Mouse (Mus musculus) embryonic fibroblast, embryonic 13.5 days (primary cell): Measurements from ENCODE around the gene Gm11634. TPM values are rescaled to one million over a fixed set of nuclear protein-coding genes. Genes with fewer than 3 reads are reported as not detected.
A peak's percentile ranks its signal among the peaks of the same experiment; 100 is the strongest.

ENCODE experiments used
- H3K27ac ChIP-seq: 2 replicates; pipeline ENCODE4 v1.5.1; 2012; ENCODE audit warnings: low read length, control low read depth, inconsistent platforms; ENCODE audit not compliant: insufficient read depth
- H3K4me1 ChIP-seq: 2 replicates; pipeline ENCODE4 v1.6.1; 2011; ENCODE audit warnings: low read length; ENCODE audit not compliant: control insufficient read depth, insufficient read depth
- H3K4me3 ChIP-seq: 2 replicates; pipeline ENCODE4 v1.5.1; 2011; ENCODE audit warnings: mild to moderate bottlenecking, control low read depth, low read length; ENCODE audit not compliant: insufficient read depth
- CTCF ChIP-seq: IDR thresholded peaks from 2 replicates; pipeline ENCODE4 v1.5.1; 2011; ENCODE audit warnings: mild to moderate bottlenecking, control low read depth, low read length, moderate library complexity, borderline replicate concordance; ENCODE audit not compliant: insufficient read depth
- POLR2A ChIP-seq: IDR thresholded peaks from 2 replicates; pipeline ENCODE4 v1.6.1; 2011; ENCODE audit warnings: low read depth, mild to moderate bottlenecking, control low read depth, low read length, moderate library complexity
- polyA plus RNA-seq: library from polyadenylated mRNA; stranded (reverse); fragments of >200 nt; gene quantifications from 2 replicates; pipeline ENCODE4 v1.2.4, GENCODE M21; 2011; ENCODE audit warnings: low read depth; ENCODE audit not compliant: missing spikeins, insufficient read length

The Gm11634 gene
- polyA plus RNA-seq, 1 experiment: not detected

- TF ChIP-seq POLR2A (no peak), CTCF (no peak)
- no peak overlapping the region for H3K4me3 ChIP-seq
- H3K27ac ChIP-seq: no peak overlapping the region
- H3K4me1 ChIP-seq: no peaks in the 10 kb centered on the region
Measured at GRCm38 (mm10) chr11:101568421-101568820, 30.6 kb downstream of the Gm11634 start.

DNA sequence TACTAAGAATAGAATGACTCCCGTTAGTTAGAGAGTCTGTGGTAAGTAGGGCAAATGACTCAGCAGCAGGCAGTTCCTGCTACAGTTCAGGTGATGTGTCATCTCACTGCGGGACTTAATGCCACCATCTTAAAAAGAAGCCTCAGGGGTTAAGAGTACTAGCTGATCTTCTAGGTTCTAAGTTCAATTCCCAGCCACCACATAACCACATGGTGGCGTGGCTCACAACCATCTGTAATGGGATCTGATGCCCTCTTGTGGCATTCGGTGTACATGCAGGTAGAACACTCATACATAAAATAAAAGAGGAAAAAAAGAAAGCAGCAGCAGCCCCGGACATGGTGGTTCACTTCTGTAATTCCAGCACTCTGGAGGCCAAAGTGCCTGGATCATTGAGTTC is 36.7 kb downstream of the Gm11634 start:
- Histone ChIP-seq H3K4me1 (no peaks in the 10 kb centered on the region), H3K4me3 (no peak overlapping the region), H3K27ac (no peak overlapping the region)
- TF ChIP-seq POLR2A (no peak), CTCF (peak; percentile 72; the same call in 1 of the 2 replicates)

- no peak for TF ChIP-seq CTCF
- no peak for TF ChIP-seq POLR2A
- Histone ChIP-seq H3K4me3 (no peak overlapping the region), H3K27ac (no peak overlapping the region), H3K4me1 (no peaks in the 10 kb centered on the region)
Measured at GRCm38 (mm10) chr11:101556954-101557353, 42.1 kb downstream of the Gm11634 start.

DNA sequence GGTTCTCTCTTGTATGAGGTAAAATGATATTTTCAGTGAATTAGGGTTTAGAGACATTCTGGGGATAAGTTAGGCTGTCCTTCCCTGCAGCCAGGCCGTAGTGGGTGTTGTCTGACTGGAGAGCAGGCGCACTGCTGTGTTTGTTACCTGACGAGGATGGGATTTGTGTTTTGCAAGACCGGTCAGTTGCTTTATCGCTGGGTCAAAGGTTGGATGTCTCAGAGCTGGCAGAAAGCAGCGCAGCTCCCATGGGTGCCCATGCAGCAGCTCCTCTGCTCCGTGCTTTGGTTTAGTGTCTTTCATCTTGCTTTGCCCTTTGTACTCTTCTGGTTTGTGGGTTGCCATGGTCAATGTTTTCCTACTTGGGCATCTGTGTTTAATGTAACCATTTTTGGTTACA is 42.5 kb downstream of the Gm11634 start:
- Histone ChIP-seq H3K4me3 (no peak overlapping the region), H3K27ac (no peak overlapping the region), H3K4me1 (no peaks in the 10 kb centered on the region)
- TF ChIP-seq CTCF: no peak
- no peak for TF ChIP-seq POLR2A

GRCm38 (mm10) chr11:101553354-101553930 is 45.6 kb downstream of the Gm11634 start:
- Histone ChIP-seq H3K27ac (peak overlapping the region; percentile 64), H3K4me3 (peak overlapping the region; percentile 88), H3K4me1 (no peaks in the 10 kb centered on the region; the same call in 1 of the 2 replicates)
- TF ChIP-seq POLR2A (no peak), CTCF (no peak)

DNA sequence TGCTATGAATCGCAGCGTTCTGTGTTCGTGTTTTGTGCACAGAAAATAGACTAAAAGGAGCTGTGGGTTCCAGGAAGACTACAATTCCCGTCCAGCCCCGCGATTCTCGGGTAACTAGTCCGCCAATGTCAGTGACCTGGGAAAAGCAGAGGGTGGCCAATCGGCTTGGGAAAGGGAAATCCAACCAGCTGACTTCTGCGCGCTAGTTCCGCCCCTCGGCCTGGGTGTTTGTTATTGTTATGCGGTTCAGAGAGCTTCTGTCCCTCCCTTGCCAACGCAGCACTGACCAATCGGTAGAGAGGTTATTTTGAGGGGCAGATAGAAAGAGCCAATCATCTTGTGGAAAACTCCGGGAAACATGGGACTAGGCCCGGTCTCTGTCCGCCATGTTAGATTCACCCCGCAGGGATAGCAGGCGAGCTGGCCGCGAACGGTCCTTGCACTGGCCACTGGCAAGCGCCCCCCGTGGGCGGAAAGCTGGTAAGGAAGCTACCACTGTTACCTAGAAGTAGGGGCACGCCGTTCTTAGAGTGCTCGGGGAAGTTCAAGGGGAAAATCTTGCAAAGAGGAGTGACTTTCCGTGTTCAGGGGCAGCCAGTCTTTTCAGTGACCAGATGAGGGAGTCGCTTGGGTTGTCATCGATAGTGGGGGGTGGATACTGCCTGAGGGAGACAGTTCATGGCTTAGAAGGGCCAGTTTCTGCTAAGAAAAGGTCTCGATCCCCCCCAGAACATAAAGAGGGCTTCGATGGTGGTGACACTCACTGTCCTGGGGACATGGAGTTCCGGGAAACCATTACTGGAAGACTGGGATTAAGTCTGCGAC is 46.4 kb downstream of the Gm11634 start:
- Histone ChIP-seq H3K27ac (peak overlapping the region; percentile 93), H3K4me1 (no peaks in the 10 kb centered on the region; the same call in 1 of the 2 replicates), H3K4me3 (peak overlapping the region; percentile 88)
- TF ChIP-seq POLR2A: peak; percentile 76
- TF ChIP-seq CTCF: no peak

GRCm38 (mm10) chr11:101551751-101552475 is 47.1 kb downstream of the Gm11634 start, which contains the start of the genes Brca1 and Nbr1:
Brca1 (minus strand) TSS chr11:101551955.
Nbr1 (plus strand) TSS chr11:101552149.
- H3K27ac ChIP-seq: peak within 1 kb of the TSS; percentile 93
- H3K4me3 ChIP-seq: peak within 1 kb of the TSS; percentile 88
- H3K4me1 ChIP-seq: no peaks in the 10 kb centered on the region; the same call in 1 of the 2 replicates
- TF ChIP-seq CTCF (no peak), POLR2A (peak; percentile 32)

DNA sequence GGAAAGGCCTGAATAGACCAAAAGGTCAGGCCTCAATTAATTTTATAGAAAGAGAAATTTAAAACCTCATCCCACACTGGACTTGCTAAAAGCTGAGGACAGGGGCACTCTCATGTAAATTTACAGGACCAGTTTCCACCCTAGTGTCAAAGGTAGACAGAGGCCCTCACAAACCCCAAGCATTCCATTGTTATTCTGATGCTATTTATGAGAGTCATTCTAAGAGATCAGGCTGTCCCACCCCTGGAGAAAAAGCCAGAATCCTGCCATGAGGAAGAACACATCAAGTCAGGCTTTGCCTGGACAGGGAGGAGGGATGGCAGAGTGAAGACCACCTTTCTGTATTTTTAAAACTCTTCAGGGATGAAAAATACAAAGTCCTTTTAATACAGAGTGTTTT is 50.5 kb downstream of the Gm11634 start:
- Histone ChIP-seq H3K27ac (no peak overlapping the region), H3K4me1 (no peaks in the 10 kb centered on the region; the same call in 1 of the 2 replicates), H3K4me3 (no peak overlapping the region)
- TF ChIP-seq CTCF: no peak
- TF ChIP-seq POLR2A: no peak

DNA sequence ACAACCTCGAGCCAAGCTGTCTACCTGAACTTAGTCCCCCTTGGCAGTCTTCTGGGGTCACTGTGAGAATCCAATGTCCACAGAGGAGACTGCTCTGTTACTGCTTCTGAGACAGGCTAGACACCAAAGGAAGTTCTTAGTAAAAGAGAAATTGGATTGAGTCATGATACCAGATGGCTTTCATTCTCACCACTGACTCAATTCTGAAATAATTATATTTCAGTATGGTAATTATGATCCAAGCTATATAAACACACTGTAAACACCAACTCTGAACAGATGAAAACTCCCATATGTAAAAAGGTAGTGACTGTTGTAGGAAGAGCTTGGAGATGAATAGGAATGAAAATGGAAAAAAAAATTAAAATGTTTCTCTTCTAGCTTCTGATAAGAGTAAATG is 54.9 kb downstream of the Gm11634 start:
- TF ChIP-seq POLR2A: no peak
- no peak for TF ChIP-seq CTCF
- Histone ChIP-seq H3K4me1 (peaks cover 2% of the 10 kb centered on the region; the same call in 1 of the 2 replicates), H3K4me3 (no peak overlapping the region), H3K27ac (no peak overlapping the region)

Other genes starting within 250 kb of the Gm11634 start
- not detected in 2 replicates for gene G6pc, start 231.7 kb downstream of the Gm11634 start, polyA plus RNA-seq
- gene Aarsd1, start 181.6 kb downstream of the Gm11634 start, polyA plus RNA-seq: 4.4 and 11.3 TPM in 2 replicates
- gene Gm27029, start 174.5 kb downstream of the Gm11634 start, polyA plus RNA-seq: 12.6 and 14.7 TPM in 2 replicates
- gene Rundc1, start 174.2 kb downstream of the Gm11634 start, polyA plus RNA-seq: 8.0 and 10.1 TPM in 2 replicates
- 14.6 and 27.7 TPM in 2 replicates for gene Ptges3l, start 173.9 kb downstream of the Gm11634 start, polyA plus RNA-seq
- gene Rpl27, start 157.0 kb downstream of the Gm11634 start, polyA plus RNA-seq: 668 and 702 TPM in 2 replicates
- 24.3 and 24.7 TPM in 2 replicates for gene Ifi35, start 150.8 kb downstream of the Gm11634 start, polyA plus RNA-seq
- gene Rnd2, start 134.3 kb downstream of the Gm11634 start, polyA plus RNA-seq: 9.5 and 11.2 TPM in 2 replicates
- gene Vat1, start 133.0 kb downstream of the Gm11634 start, polyA plus RNA-seq: 218 and 264 TPM in 2 replicates
- 9.2 and 11.2 TPM in 2 replicates for gene Brca1, start 47.3 kb downstream of the Gm11634 start, polyA plus RNA-seq
- 126 and 209 TPM in 2 replicates for gene Nbr1, start 47.1 kb downstream of the Gm11634 start, polyA plus RNA-seq
- 13.3 and 15.6 TPM in 2 replicates for gene Tmem106a, start 17.0 kb downstream of the Gm11634 start, polyA plus RNA-seq
- 10.8 and 18.1 TPM in 2 replicates for gene Rdm1, start 27.9 kb upstream of the Gm11634 start, polyA plus RNA-seq
- 4.1 and 6.5 TPM in 2 replicates for gene Arl4d, start 66.3 kb upstream of the Gm11634 start, polyA plus RNA-seq
- gene Dhx8, start 133.7 kb upstream of the Gm11634 start, polyA plus RNA-seq: 27.1 and 29.4 TPM in 2 replicates
- gene Etv4, start 186.1 kb upstream of the Gm11634 start, polyA plus RNA-seq: 17.3 and 43.6 TPM in 2 replicates